Comparison of ENCODE assay signal across 13 mouse cellular contexts in the genomic region with DNA sequence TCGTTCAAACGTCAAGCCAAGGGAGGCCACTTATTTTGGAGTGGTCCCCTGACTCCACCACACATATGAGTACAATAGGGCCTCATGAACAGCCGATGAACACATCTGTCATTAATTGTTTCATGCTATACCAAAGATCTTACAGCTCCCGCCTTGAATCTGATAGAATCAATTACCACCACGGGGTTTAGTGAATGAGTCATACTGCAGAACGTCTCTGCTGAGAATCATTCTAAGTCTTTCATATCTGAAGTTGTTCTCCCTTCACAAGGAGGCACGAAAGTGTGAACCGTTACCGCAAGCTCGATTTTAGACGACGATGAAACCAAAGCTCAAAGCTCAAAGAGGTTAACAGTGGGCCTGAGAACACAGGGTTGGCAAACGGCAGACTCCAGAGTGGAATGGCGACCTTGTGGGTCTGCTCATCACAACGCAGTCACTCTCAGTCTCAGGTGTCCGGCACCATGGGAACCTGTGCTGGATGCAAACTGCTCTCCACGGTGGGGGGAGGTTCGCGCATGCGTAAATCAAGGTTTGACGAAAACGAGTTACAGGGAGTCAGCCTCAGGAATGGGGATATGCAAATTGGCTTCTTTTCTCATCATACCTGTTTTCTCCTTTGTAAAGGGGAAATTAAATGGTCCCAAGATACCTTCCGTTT. TPM values are rescaled to one million over a fixed set of nuclear protein-coding genes. Genes with fewer than 3 reads are reported as not detected.
DNase-seq lines count a peak whose midpoint lies in the region; ATAC-seq and TF ChIP-seq lines count a peak whose summit lies in the region.
"Had no signal": no experiment of that assay in that cellular context is flagged by ENCODE, and none has a peak within 500 bp of the region (broad histone marks: within the 10 kb centered on the region; RNA-seq: fewer than 3 reads in every experiment).

No protein-coding gene starts in this region.

- no peak overlapping the region for H3K4me3 ChIP-seq in thymus, adult 2 months (ENCODE audit: control insufficient read depth, insufficient read depth, low read length)
- H3K4me3 ChIP-seq: erythroblast, embryonic 14.5 days; heart, embryonic 15.5 days; left cerebral cortex, adult 2 months had no signal

- H3K27me3 ChIP-seq in thymus, adult 2 months (ENCODE audit: control insufficient read depth, insufficient read depth, low read length): no peaks in the 10 kb centered on the region
- H3K27me3 ChIP-seq: heart, embryonic 15.5 days had no signal

- no peak for TF ChIP-seq CTCF in thymus, adult 2 months (IDR thresholded peaks at IDR 0.05; ENCODE audit: borderline replicate concordance, control insufficient read depth, extremely low read depth, insufficient read depth, low read length, poor library complexity)

- peaks cover 11% of the 10 kb centered on the region for H3K36me3 ChIP-seq in thymus, adult 2 months (ENCODE audit: control insufficient read depth, insufficient read depth, low read length)
- H3K36me3 ChIP-seq: heart, embryonic 15.5 days had no signal

- no peak for TF ChIP-seq POLR2A in thymus, adult 2 months (IDR thresholded peaks at IDR 0.05; ENCODE audit: control insufficient read depth, extremely low read depth, insufficient read depth, low read length, poor library complexity)

- peaks cover 31% of the 10 kb centered on the region for H3K4me1 ChIP-seq in thymus, adult 2 months (replicated peaks; ENCODE audit: control insufficient read depth, insufficient read depth, low read length)

- 79% methylated on average over 23 of the region's 23 CpGs for whole genome bisulfite sequencing in thymus, adult 2 months

- peak; percentile 60 for ATAC-seq in inflammation-experienced regulatory T-cells, adult 6 months
- ATAC-seq in granulocyte monocyte progenitor cell, adult 5-6 weeks (replicated peaks; ENCODE audit: poor library complexity, severe bottlenecking): no peak

- peak overlapping the region; percentile 36; the same call in 1 of the 2 replicates for H3K27ac ChIP-seq in thymus, adult 2 months (ENCODE audit: control insufficient read depth, insufficient read depth, low read length)

- no peak for DNase-seq in thymus, adult 2 months
- no peak for DNase-seq in thymus, postnatal 0 days (ENCODE audit: low spot score)
- peak; percentile 67 for DNase-seq in MN1 (ENCODE audit: low spot score)
- DNase-seq in spleen, postnatal 36 days (ENCODE audit: low spot score in 2 of 2): no peak
- no peak for DNase-seq in right cerebral cortex, postnatal 10 days (ENCODE audit: low spot score in 2 of 2)
- DNase-seq: cerebellum, postnatal 25 days; kidney, postnatal 10 days; lung, embryonic 14.5 days had no signal

RNA-seq across cellular contexts. Expression of a gene that starts 27.0 kb away (rescaled TPM):
- 13.9 and 16.0 TPM in 2 replicates for polyA plus RNA-seq in thymus, adult 2 months (2012; rRNA removed)
- 22.6 and 26.0 TPM in 2 replicates for polyA plus RNA-seq in thymus, postnatal 0 days (2015; fragmentation: Nextera tagmentation; extraction: Ambion mirVana)
- 10 to 100 TPM; 74.8 to 86.0 (median 84.5) TPM for polyA plus RNA-seq in inflammation-experienced regulatory T-cells, adult 6 months (2017; shearing (Covaris generic))
- 116 and 120 TPM in 2 replicates for total RNA-seq in granulocyte monocyte progenitor cell, adult 5-6 weeks (2014; fragmentation: Nextera tagmentation)
- 125 and 126 TPM in 2 replicates for total RNA-seq in granulocyte monocyte progenitor cell, adult 5-6 weeks (2017)

RNA-seq across cellular contexts. Expression of a gene that starts 36.1 kb away (rescaled TPM):
- polyA plus RNA-seq in thymus, adult 2 months (2012; rRNA removed): 39.0 and 45.9 TPM in 2 replicates
- 119 and 129 TPM in 2 replicates for polyA plus RNA-seq in thymus, postnatal 0 days (2015; fragmentation: Nextera tagmentation; extraction: Ambion mirVana)
- polyA plus RNA-seq in inflammation-experienced regulatory T-cells, adult 6 months (2017; shearing (Covaris generic)): 100 to 1,000 TPM in 1 of 3 experiments, 10 to 100 TPM in 2; 65.0 to 110 (median 74.0) TPM
- total RNA-seq in granulocyte monocyte progenitor cell, adult 5-6 weeks (2014; fragmentation: Nextera tagmentation): 62.4 and 76.7 TPM in 2 replicates
- total RNA-seq in granulocyte monocyte progenitor cell, adult 5-6 weeks (2017): 69.4 and 87.9 TPM in 2 replicates
